Mouse (Mus musculus) adrenal gland, postnatal 4 days (tissue): ENCODE data around the gene Hsd17b7. TPM values are rescaled to one million over a fixed set of nuclear protein-coding genes. Genes with fewer than 3 reads are reported as not detected.

Experiments
- total RNA-seq, 2 experiments: library from RNA; stranded (reverse); gene quantifications; 2 replicates each; pipeline ENCODE4 v1.2.3; 2021

The Hsd17b7 gene
- total RNA-seq, 2 experiments from 2014 or later = 10.5 to 12.5 TPM

Other genes starting within 250 kb of the Hsd17b7 start
- 10 to 100 TPM; 52.7 to 55.5 TPM for gene Rgs4, start 221.6 kb downstream of the Hsd17b7 start, total RNA-seq
- gene Ccdc190, start 40.6 kb downstream of the Hsd17b7 start, total RNA-seq = under 1 TPM; 0.34 to 0.59 TPM
- 10 to 100 TPM; 25.5 to 26.4 TPM for gene Ddr2, start 141.5 kb upstream of the Hsd17b7 start, total RNA-seq
- gene Uap1, start 205.7 kb upstream of the Hsd17b7 start, total RNA-seq = 10 to 100 TPM; 33.0 to 33.7 TPM
- gene Uhmk1, start 246.2 kb upstream of the Hsd17b7 start, total RNA-seq = 10 to 100 TPM; 43.0 to 45.1 TPM